Mouse (Mus musculus) layer of hippocampus, postnatal 10 days (tissue): Measurements from ENCODE around the gene Neurl1b. TPM values are rescaled to one million over a fixed set of nuclear protein-coding genes. Genes with fewer than 3 reads are reported as not detected.

ENCODE experiments used
- DNase-seq, 2 experiments: peaks; one replicate each; pipeline ENCODE4 v3.0.0; 2021; ENCODE audit warnings: low spot score in 2 of 2
- total RNA-seq, 2 experiments: library from RNA; stranded (reverse); gene quantifications; 2 replicates each; pipeline ENCODE4 v1.2.3; 2021

Neurl1b gene
- total RNA-seq, 2 experiments from 2014 or later = 87.9 to 88.7 TPM

- DNase-seq = no peak
These were observed 76.3 kb downstream of the Neurl1b start for GRCm38 (mm10) chr17:26490910-26491309.

GRCm38 (mm10) chr17:26492246-26492645, 77.6 kb downstream of the Neurl1b start:
- no peak for DNase-seq

- DNase-seq = no peak
These were observed 80.2 kb downstream of the Neurl1b start for GRCm38 (mm10) chr17:26494642-26495468.

Other genes with a start within 250 kb of the Neurl1b start
- under 1 TPM; 0.29 to 0.89 TPM for gene Pdia2, start 215.7 kb upstream of the Neurl1b start, total RNA-seq
- gene Rgs11, start 211.9 kb upstream of the Neurl1b start, total RNA-seq = 10 to 100 TPM; 63.0 to 81.1 TPM
- gene Arhgdig, start 207.0 kb upstream of the Neurl1b start, total RNA-seq = 100 to 1,000 TPM; 199 to 205 TPM
- gene Fam234a, start 170.6 kb upstream of the Neurl1b start, total RNA-seq = 10 to 100 TPM; 19.9 to 23.3 TPM
- 10 to 100 TPM; 85.3 to 93.4 TPM for gene Luc7l, start 161.9 kb upstream of the Neurl1b start, total RNA-seq
- gene Ergic1, start 146.7 kb downstream of the Neurl1b start, total RNA-seq = 100 to 1,000 TPM; 128 to 155 TPM
- gene Dusp1, start 147.3 kb downstream of the Neurl1b start, total RNA-seq = 10 to 100 TPM; 15.3 to 16.1 TPM
- 10 to 100 TPM; 35.5 to 38.6 TPM for gene Atp6v0e, start 248.4 kb downstream of the Neurl1b start, total RNA-seq